Mouse (Mus musculus): ENCODE data around the gene C87436.
"Not testable (repeated sequence)": the region's sequence is repeated elsewhere in the genome, so short reads cannot be mapped to it uniquely, and the experiment has no call there.

C87436 gene

GRCm38 (mm10) chr6:86480189-86480831 is 42.1 kb downstream of the C87436 start:
- DNase-seq (ENCODE audit: extremely low spot score, low spot score) = peak; percentile 60

DNA sequence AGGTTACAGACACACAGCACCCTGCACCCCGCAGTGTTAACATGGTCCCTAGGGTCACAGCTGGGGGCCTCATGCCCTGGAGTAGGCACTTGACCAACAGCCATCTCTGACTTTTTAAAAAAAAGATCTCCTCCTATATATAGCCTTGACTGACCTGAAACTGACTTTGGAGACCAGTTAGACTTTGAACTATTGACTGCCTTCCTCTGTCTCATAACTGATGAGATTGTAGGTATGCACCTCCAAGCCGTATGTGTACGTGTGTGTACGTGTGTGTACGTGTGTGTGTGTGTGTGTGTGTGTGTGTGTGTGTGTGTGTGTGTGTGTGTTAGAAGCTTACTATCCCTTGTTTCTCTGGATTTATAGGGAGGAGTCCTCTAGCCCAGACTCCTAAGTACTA is 43.7 kb downstream of the C87436 start:
- no peak for DNase-seq (ENCODE audit: extremely low spot score, low spot score)

DNA sequence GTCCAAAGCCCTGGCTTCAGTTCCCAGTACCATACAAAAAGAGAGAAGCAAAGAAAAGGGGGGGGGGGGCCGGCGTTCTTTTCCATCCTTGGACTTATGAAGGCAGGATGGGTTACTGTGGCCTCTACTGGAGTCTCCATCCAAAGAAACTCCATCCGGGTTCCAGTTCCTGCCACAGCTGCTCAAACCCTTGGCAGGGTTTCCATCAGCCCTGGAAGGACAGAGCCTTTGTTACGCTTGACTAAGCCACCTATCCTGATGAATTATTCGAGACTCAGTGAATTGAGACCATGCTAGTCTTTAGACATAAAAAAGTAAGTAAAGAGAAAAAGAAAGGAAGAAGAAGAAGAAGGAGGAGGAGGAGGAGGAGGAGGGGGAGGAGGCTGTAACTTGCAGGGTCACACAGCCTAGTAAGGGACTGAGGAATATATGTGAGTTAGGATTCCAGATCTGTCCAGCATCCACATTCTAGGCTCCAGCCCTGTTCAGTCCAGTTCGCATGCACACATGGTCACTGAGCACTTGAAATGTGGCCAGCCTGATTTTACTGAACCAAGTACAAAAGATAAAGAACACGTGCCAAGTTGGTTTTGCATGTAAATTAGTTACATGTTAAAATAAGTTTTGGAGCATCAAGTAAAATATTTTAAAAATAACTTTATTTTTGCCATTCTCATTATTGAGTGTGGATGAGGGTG is 47.9 kb downstream of the C87436 start:
- no peak for DNase-seq (ENCODE audit: extremely low spot score, low spot score)

DNA sequence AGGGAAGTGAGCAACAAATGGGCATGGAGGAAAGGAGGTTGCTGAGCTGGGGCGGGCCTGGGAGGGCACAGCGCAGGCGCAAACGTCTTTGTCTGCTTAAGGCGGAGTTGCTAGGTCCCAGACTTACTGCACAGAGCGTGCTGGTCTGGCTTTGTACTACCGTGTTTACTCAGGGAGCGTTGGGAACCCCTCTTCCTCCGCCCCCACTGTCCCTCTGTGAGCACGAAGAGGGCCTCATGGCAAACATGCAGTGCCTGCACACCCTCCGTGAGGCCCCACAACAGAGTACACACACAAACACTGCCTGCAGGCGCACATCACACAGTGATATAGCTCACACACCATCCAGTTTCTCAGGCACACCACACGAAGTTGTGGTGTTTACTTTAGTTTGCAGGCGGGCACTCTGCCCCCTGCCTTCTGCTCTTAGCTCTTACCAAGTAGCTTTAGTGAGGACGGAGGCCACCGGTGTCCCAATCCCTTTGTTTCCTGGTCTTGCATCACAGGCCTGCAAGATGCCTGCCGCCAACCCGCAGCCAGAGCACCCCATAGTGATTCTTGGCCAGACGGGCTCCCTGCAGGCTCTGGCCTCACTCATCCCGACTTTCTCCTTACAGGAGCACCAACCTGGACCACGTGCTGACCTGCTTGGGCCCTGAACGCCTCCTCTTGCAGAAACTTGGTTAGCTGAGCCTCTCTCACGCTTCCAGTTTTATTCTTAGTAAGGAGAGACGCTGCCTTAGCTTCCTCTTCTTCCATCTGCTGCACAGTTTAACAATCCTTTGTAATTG is 49.4 kb downstream of the C87436 start:
- peak; percentile 80 for DNase-seq (ENCODE audit: extremely low spot score, low spot score)

DNA sequence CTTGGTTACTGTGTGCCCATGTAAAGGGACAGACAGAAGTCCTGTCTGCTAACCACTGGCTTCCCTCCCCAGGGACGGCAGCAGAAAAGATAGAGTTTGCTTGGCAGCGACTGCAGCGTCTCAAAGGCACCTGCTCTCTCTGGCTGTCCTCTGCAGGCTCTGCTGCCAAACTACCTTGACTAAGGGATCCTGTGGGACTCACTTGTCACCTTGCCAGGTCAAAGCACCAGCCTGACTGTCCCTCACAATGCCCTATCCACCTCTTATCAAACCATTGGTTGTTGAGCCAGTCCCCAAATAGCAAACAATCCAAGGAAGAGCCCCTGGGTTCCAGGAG is 49.9 kb downstream of the C87436 start:
- no peak for DNase-seq (ENCODE audit: extremely low spot score, low spot score)

GRCm38 (mm10) chr6:86489945-86490344 is 51.8 kb downstream of the C87436 start:
- DNase-seq (ENCODE audit: extremely low spot score, low spot score) = no peak

- not testable (repeated sequence) for DNase-seq (ENCODE audit: extremely low spot score, low spot score)
Measured at GRCm38 (mm10) chr6:86490413-86490812, 52.2 kb downstream of the C87436 start.

DNA sequence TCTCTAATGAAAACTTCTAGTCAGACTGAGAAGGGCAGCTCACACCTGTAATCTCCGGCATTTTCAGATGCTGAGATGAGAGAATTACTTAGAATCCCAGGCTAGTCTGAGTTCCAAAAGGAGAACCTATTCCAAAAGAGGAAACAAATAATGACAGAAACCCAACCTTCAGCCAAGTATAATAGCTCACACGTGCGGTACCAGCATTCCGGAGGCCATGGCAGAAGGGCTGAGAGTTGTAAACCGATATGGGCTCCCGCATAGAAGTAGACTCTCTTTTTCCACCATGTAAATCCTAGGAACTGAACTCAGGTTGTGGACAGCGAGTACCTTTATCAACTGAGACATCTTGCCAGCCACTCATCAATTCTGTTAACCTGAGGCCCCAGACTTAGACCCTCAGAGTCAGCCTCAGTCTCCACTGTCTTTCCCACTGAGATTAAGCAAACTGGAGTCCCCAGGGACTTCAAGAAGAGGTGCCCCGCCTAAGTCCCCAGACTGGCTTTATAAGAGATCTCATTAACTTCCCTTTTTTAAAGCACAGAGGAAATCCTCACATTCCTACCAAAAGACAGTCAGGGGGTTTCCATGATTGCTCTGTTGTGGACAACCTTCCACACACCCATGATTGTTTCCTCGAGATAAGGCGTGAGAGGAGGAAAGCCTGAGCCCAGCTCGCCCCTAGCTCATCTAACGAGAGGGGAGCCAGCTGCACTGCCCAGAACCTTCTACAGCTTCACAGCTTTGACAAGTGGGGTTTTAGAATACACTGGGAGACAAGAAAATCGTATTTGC is 55.5 kb downstream of the C87436 start:
- no peak for DNase-seq (ENCODE audit: extremely low spot score, low spot score)

GRCm38 (mm10) chr6:86494767-86495166 is 56.6 kb downstream of the C87436 start:
- DNase-seq (ENCODE audit: extremely low spot score, low spot score) = no peak

DNA sequence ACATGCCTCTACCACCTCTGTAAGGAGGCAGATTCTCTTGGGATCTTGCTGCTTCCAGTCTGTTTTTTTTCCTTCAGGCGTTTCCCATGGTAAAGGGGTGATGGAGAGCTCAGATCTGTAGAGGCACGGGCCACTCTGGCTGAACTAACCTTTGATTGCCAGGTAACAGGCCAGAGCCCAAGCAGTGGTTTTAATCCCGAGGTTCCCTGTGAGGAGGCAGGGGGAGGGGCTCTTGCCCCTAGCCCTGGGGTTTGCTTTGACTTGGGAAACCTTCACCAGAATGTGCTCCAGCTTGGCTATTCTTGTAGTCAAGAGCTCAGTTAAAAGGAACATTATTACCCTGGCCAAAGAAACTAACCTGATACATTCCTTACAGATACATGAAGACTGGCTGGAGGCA is 57.5 kb downstream of the C87436 start:
- DNase-seq (ENCODE audit: extremely low spot score, low spot score) = no peak

GRCm38 (mm10) chr6:86496127-86496526 is 58.0 kb downstream of the C87436 start:
- no peak for DNase-seq (ENCODE audit: extremely low spot score, low spot score)

GRCm38 (mm10) chr6:86496585-86496984 is 58.4 kb downstream of the C87436 start:
- DNase-seq (ENCODE audit: extremely low spot score, low spot score) = no peak

- DNase-seq (ENCODE audit: extremely low spot score, low spot score) = no peak
Measured at GRCm38 (mm10) chr6:86497071-86497815, 59.1 kb downstream of the C87436 start.

GRCm38 (mm10) chr6:86497942-86498732 is 60.0 kb downstream of the C87436 start:
- DNase-seq (ENCODE audit: extremely low spot score, low spot score) = no peak

DNA sequence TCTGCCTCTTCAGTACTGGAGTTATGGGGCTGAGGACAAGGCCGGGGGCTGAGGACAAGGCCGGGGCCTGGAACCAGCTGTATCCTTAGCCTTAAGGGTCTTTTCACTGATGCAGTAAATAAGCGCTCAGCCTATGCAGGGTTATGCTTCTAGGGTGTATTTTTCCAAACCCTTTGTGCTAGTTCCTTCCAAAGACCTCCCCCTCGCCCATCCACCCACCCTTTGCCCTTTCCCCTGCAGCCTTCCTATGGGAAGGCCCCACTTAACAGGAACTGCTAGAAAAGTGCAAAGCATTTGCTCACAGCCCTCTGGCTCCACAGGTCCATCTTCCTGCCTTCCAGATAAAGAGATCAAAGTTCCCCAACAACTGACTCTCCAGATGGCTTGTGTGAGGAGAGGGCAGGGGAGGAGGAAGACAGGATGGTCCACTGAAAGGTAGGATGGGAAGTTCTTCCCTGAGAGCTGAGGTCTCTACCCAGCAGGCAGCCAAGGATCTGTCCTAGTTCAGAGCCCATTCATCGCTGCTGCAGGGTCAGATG is 61.5 kb downstream of the C87436 start:
- DNase-seq (ENCODE audit: extremely low spot score, low spot score) = no peak

GRCm38 (mm10) chr6:86503513-86503912 is 65.3 kb downstream of the C87436 start:
- no peak for DNase-seq (ENCODE audit: extremely low spot score, low spot score)

DNA sequence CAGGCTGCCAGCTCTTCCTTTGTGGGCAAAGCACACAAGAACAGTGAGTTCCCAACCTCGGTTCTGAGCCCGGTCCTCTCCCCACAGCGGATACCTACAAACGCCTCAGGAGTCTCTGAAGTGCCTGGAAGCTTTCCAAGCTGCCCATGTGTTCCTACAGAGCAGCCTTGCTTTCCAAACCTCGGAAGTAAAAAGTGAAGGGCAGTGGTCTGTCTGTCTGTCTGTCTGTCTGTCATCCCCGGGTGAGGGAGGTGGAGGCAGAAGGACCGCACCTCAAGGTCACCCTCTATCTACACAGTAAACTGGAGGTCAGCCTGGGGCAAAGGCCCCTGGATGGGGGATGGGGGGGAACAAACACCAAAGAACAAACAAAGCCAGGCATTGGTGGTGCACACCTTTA is 67.5 kb downstream of the C87436 start:
- no peak for DNase-seq (ENCODE audit: extremely low spot score, low spot score)

DNA sequence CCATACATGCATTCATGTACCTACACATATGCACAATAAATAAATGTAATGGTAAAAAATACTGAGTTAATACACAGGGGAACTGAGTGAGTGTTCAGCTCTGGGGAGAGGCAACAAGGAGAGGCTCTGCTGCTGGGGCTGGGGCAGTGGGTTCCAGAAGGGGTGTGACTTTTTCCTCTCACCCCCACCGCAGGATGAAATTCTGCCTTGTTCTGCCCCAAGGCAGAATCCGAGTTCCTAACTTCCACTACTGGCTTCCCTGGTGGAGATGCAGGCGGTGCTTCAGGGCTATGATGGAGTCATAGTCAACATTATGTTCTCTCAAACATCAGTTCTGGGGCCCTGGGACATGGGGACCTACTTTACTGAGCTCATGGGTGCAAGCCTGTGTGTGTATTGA is 68.1 kb downstream of the C87436 start:
- DNase-seq (ENCODE audit: extremely low spot score, low spot score) = no peak

DNA sequence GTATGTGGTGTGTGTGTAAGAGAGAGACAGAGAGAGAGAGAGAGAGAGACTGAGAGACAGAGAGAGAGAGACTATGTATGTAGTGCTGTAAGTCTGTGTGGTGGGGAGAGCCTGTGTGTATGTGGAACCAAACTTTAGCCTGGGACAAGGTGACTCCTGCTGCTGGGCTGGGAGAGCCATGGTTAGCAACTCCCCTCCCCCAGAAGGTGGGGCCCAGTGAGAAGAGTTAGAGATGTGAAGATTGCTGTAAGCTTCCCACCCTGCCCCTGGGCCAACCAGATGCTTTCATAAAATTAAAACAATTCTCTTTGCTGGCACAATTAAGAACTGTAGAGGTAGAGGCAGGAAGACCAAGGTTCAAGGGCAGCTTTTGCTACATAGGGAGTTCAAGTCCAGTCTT is 68.9 kb downstream of the C87436 start:
- no peak for DNase-seq (ENCODE audit: extremely low spot score, low spot score)

GRCm38 (mm10) chr6:86508736-86509135 is 70.6 kb downstream of the C87436 start:
- DNase-seq (ENCODE audit: extremely low spot score, low spot score) = no peak
